Mouse (Mus musculus) embryonic stem cell, embryonic (primary cell): ENCODE measurements around the gene Gm4707.
"Not testable (repeated sequence)": the region's sequence is repeated elsewhere in the genome, so short reads cannot be mapped to it uniquely, and the experiment has no call there.

Experiments used
- CTCF ChIA-PET, 4 experiments: fragments of 300-600 bp in 2 of 4; fragments of 350-600 bp in 2 of 4; sonication (Branson Sonifier 250); formaldehyde crosslinking; loops; one replicate each; lab custom pipeline; 2022; ENCODE audit warnings: inconsistent platforms in 2 of 4; lab: Charles Lee
- POLR2A ChIA-PET, 4 experiments: fragments of 300-600 bp in 2 of 4; fragments of 350-600 bp in 2 of 4; sonication (Branson Sonifier 250); formaldehyde crosslinking; loops; one replicate each; lab custom pipeline; 2022; ENCODE audit warnings: antibody characterized with exemption in 4 of 4, inconsistent platforms in 1 of 4; lab: Charles Lee

Gm4707 gene

DNA sequence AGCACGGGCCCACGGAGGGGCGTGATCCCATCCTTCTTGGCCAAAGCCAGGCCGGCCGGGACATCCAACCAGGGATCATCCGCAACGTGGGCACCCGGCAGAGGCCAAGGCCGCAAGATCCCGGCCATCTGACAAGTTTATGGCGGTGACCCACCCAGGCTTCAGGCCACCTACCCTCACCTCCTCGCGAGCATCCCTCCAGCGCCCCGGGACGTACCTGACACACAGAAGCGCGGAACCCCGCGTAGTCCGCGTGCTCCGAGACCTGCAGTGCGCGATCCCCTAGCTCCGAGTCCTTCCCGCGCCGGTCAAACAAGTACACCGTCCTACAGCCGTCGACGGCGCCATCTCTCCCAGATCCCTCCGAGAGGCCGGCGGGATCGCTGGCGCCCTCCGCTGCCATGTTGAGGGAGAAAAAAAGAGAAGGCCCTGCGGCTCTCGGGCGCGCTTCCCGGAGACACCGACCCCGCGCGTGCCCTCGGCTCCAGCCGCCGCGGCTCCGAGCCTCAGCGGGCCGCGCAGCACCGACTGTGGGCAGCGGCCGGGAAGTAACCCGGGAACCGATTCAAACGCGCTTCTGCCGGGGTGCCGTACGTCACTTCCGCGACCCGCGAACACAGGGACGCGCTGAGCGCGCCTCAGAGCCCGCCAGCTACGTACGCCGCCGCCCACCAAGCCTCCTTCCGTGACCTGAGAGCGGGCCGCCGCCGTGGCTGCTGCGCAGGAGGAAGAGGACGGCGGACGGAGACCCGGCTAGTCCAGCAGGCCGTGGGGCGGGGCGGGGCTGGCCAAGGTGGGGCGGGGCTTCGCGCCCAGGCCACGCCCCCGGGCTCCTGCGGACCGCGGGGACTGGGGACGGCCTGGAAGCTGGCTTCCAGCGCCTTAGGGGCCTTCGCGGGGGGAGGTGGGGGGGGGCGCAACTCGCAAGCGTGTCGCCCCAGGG is 15.3 kb upstream of the Gm4707 start, which contains the start of gene Smchd1:
TSS of gene Smchd1 (minus strand) at position 582 of the 943 bp plus-strand sequence.
- ChIA-PET POLR2A (interaction anchor here in 3 of 4 experiments (0.6 to 4.7 kb wide), 28 partner anchors 11 to 472 kb away, joined by 3 to 23 read pairs (median 4); partner anchors contain the start of genes Ndc80 (in 3 of the 3), Spdya (in 2 of the 3), Gm4707 (in 1 of the 3) and Myl12a (in 1 of the 3)), CTCF (interaction anchor here in 3 of 4 experiments (0.7 to 1.2 kb wide), 3 partner anchors 11 to 196 kb away, joined by 3 to 9 read pairs (median 3); partner anchors contain the start of gene Emilin2 (in 1 of the 3))

GRCm38 (mm10) chr17:71474128-71474527 is 14.4 kb upstream of the Gm4707 start:
- CTCF ChIA-PET: interaction anchor here in 1 of 4 experiments (1.0 kb wide), 1 partner anchor 197 kb away, joined by 3 read pairs; no protein-coding TSS in a partner anchor

DNA sequence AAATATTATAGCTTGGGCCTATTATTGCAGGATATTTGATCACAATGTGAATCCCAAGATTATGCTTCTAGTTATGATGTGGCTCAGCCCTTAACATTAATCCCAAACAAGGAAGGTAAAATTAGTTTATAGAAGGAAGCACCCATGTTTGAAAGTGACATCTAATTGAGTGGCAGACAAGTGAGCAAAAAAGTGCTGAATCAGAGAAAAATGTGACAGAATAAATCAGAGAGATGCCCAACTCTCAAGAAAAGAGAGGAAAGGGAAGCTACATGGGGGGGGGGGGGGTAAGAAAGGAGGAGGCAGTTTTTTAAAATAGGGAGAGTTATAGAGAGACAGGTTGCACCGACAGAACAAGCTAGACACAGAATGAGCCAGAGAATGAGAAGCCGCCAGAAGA is 11.5 kb upstream of the Gm4707 start:
- CTCF ChIA-PET: no interaction called here
- POLR2A ChIA-PET: no interaction called here

More at GRCm38 (mm10) chr17:71474128-71474527, 14.4 kb upstream of the Gm4707 start:
- POLR2A ChIA-PET: interaction anchor here in 3 of 4 experiments (0.7 to 4.7 kb wide), 15 partner anchors 12 to 736 kb away, joined by 3 to 23 read pairs (median 4); partner anchors contain the start of genes Ndc80 (in 3 of the 3), Spdya (in 2 of the 3) and Gm4707 (in 1 of the 3)

GRCm38 (mm10) chr17:71460312-71460711 is 594 bp upstream of the Gm4707 start:
- POLR2A ChIA-PET: interaction anchor here in 1 of 4 experiments (0.9 to 3.4 kb wide), 4 partner anchors 12 to 45 kb away, joined by 3 to 13 read pairs (median 4); partner anchors contain the start of gene Smchd1
- CTCF ChIA-PET: no interaction called here

DNA sequence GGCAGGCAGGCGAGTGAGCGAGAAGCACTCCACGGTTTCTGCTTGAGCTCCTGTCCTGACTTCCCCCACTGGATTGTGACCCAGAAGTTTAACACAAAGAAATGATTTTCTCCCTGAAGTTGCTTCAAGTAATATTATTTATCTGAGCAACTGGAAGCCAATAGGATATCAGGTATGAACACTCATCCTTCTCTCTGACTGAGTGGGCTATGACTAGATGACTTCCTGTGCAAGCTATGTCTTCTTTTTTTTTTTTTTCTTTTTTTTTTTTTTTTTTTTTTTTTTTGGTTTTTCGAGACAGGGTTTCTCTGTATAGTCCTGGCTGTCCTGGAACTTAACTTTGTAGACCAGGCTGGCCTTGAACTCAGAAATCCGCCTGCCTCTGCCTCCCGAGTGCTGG is 2.4 kb downstream of the Gm4707 start:
- CTCF ChIA-PET: interaction anchor here in 1 of 4 experiments (0.7 kb wide), 1 partner anchor 16 kb away, joined by 3 read pairs; no protein-coding TSS in a partner anchor
- POLR2A ChIA-PET: interaction anchor here (0.6 to 1.9 kb wide), 8 partner anchors 10 to 122 kb away, joined by 3 to 5 read pairs (median 4); no protein-coding TSS in a partner anchor

GRCm38 (mm10) chr17:71445191-71445590 is 14.5 kb downstream of the Gm4707 start:
- POLR2A ChIA-PET: interaction anchor here in 1 of 4 experiments (0.7 to 1.5 kb wide), 5 partner anchors 15 to 41 kb away, joined by 3 to 6 read pairs (median 3); partner anchors contain the start of gene Smchd1
- CTCF ChIA-PET: interaction anchor here in 1 of 4 experiments (0.9 kb wide), 1 partner anchor 191 kb away, joined by 3 read pairs; no protein-coding TSS in a partner anchor

DNA sequence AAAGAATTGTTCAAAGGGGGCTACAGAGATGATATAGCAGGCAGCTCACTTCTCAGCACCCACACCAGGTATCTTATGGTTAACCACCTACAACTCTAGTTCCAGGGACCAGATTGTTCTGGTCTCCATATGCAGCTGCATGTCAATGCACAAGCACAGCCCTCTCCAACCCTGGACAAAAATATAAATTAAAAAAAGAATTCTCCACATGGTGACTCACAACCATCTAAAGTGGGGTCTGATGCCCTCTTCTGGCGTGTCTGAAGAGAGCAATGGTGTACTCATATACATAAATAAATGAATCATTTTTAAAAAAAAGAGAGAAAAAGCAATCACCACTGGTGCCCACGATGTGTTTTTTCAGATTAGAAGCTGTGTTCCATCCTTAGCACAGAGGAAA is 15.0 kb downstream of the Gm4707 start:
- CTCF ChIA-PET: no interaction called here

GRCm38 (mm10) chr17:71444126-71444525 is 15.6 kb downstream of the Gm4707 start:
- POLR2A ChIA-PET: interaction anchor here in 3 of 4 experiments (0.8 to 2.0 kb wide), 7 partner anchors 13 to 42 kb away, joined by 3 to 6 read pairs (median 4); no protein-coding TSS in a partner anchor
- CTCF ChIA-PET: interaction anchor here in 2 of 4 experiments (0.6 to 1.0 kb wide), 3 partner anchors 463 to 1523 kb away, joined by 3 to 5 read pairs (median 3); no protein-coding TSS in a partner anchor

More for the DNA sequence above, 15.0 kb downstream of the Gm4707 start:
- POLR2A ChIA-PET: interaction anchor here in 1 of 4 experiments (1.0 to 2.0 kb wide), 6 partner anchors 15 to 41 kb away, joined by 3 to 6 read pairs (median 4); no protein-coding TSS in a partner anchor

DNA sequence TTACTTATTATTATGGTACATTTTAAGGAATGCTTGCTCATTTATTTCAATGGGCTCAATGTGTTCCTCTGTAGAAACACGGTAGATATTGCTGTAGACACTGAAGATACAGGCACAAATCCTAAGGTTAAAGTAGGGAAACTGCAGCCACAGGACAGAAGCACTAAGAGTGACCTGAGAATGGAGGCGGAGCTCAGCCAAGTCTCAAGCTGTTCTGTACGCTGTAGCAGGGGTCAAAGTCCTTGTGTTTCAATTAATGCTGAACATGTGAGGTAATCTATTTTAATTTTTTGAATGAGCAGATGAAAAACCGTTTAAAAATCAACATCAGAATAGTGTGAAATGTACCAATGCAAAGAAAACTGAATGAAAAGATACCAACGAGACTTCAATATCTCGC is 16.4 kb downstream of the Gm4707 start:
- ChIA-PET POLR2A (interaction anchor here in 1 of 4 experiments (2.0 kb wide), 1 partner anchor 31 kb away, joined by 4 read pairs; no protein-coding TSS in a partner anchor), CTCF (interaction anchor here in 1 of 4 experiments (1.0 kb wide), 1 partner anchor 464 kb away, joined by 3 read pairs; no protein-coding TSS in a partner anchor)

- POLR2A ChIA-PET, CTCF ChIA-PET: not testable (repeated sequence)
Measured at GRCm38 (mm10) chr17:71422502-71422901, 37.2 kb downstream of the Gm4707 start.

DNA sequence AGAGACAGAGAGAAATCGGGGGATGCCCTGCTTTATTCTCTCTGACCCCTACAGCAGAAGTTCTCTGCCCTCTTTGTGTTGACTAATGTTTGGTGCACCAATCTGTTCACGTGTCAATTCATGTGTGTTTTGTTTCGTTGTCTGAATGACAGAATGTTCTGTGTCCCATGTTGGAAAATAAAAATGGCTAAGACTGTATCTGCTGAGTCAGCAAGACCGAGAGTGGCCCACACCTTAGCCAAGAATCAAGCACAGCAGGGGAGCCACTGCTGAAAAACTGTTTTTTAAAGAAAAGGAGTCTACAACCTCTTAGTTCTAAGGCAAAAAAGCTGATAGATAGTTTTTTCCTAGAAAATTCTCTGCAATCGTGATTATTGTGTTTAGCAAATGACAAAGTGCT is 40.3 kb downstream of the Gm4707 start:
- CTCF ChIA-PET: not testable (repeated sequence)
- POLR2A ChIA-PET: interaction anchor here in 1 of 4 experiments (1.6 kb wide), 1 partner anchor 25 kb away, joined by 3 read pairs; no protein-coding TSS in a partner anchor

GRCm38 (mm10) chr17:71417008-71417407 is 42.7 kb downstream of the Gm4707 start:
- POLR2A ChIA-PET: no interaction called here
- CTCF ChIA-PET: no interaction called here
